Mouse (Mus musculus) midbrain, embryonic 14.5 days (tissue): ENCODE measurements at regions not wholly inside any gene's neighbourhood (a gene's known extent, or its start where the extent isn't known, plus 50 kb on each side); places are given as distances from the start of the nearest gene placed in this dataset.

Source experiments
- ATAC-seq: fragments of 200-750 bp; cut with Nextera tagmentation; 2 replicates; pipeline ENCODE4 v1.8.0; 2017; ENCODE audit warnings: moderate number of reproducible peaks, moderate library complexity; ENCODE audit not compliant: low FRiP score, low TSS enrichment
- DNase-seq: peaks from one replicate; pipeline ENCODE4 v3.0.0-alpha.2; 2015
- H3K27ac ChIP-seq: fragments of 300-500 bp; sonication (generic); replicated peaks from 2 replicates; pipeline ENCODE4 v1.5.1; 2014; ENCODE audit warnings: mild to moderate bottlenecking, low read depth, low read length, moderate library complexity
- H3K27me3 ChIP-seq: fragments of 300-500 bp; sonication (generic); 2 replicates; pipeline ENCODE4 v1.6.1; 2014; ENCODE audit warnings: low read length, control low read depth, mixed read lengths; ENCODE audit not compliant: control insufficient read depth, insufficient read depth
- H3K36me3 ChIP-seq: fragments of 300-500 bp; sonication (generic); 2 replicates; pipeline ENCODE4 v1.6.1; 2014; ENCODE audit warnings: low read length, control low read depth; ENCODE audit not compliant: control insufficient read depth, insufficient read depth
- H3K4me1 ChIP-seq: fragments of 300-500 bp; sonication (generic); 2 replicates; pipeline ENCODE4 v1.6.1; 2014; ENCODE audit warnings: mild to moderate bottlenecking, antibody characterized with exemption, low read length, control low read depth; ENCODE audit not compliant: control insufficient read depth, insufficient read depth
- H3K4me2 ChIP-seq: fragments of 300-500 bp; sonication (generic); 2 replicates; pipeline ENCODE4 v1.6.1; 2014; ENCODE audit warnings: mild to moderate bottlenecking, low read length, moderate library complexity
- H3K4me3 ChIP-seq: fragments of 300-500 bp; sonication (generic); replicated peaks from 2 replicates; pipeline ENCODE4 v1.5.1; 2014; ENCODE audit warnings: low read depth, low read length
- H3K9ac ChIP-seq: fragments of 300-500 bp; sonication (generic); replicated peaks from 2 replicates; pipeline ENCODE4 v1.6.1; 2014; ENCODE audit warnings: mild to moderate bottlenecking, low read length, moderate library complexity
- H3K9me3 ChIP-seq: fragments of 300-500 bp; sonication (generic); 2 replicates; pipeline ENCODE4 v1.6.1; 2016; ENCODE audit warnings: low read length, control low read depth, mixed read lengths; ENCODE audit not compliant: control insufficient read depth
- WGBS: fragments of 180-500 bp; shearing (Covaris S2); extraction: QIAGEN DNeasy Blood & Tissue Kit; methylation state at CpG from one replicate; pipeline ENCODE4 v1.1.7; 2014; 5-methylcytosine and 5-hydroxymethylcytosine counted together

DNA sequence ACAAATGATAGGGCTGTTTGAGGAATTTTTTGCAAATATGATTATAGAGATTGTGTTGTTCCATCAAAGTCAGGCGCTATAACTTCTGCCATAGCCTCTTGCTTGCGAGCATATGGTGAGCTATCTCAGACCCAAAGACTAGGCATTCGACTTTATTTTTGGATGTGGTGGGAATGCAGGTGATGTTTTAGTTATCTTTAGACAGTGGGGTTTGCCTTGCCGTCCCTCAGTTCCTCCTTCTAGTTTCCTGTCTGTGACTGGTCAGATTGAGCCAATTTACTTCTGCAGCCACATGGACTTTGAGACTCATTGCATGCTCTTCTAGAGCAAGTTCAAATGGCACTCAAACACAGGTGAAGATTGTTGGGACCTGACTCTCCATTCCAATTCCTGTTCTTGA lies 193.0 kb upstream of the Il12b start:
- Histone ChIP-seq H3K27me3 (no peaks in the 10 kb centered on the region), H3K4me1 (no peaks in the 10 kb centered on the region), H3K9ac (no peak overlapping the region), H3K4me3 (no peak overlapping the region), H3K4me2 (no peak overlapping the region), H3K9me3 (no peaks in the 10 kb centered on the region), H3K27ac (no peak overlapping the region), H3K36me3 (no peaks in the 10 kb centered on the region)
- DNase-seq: no peak
- ATAC-seq: no peak
- WGBS: 92% methylated on average over 4 of the region's 4 CpGs

DNA sequence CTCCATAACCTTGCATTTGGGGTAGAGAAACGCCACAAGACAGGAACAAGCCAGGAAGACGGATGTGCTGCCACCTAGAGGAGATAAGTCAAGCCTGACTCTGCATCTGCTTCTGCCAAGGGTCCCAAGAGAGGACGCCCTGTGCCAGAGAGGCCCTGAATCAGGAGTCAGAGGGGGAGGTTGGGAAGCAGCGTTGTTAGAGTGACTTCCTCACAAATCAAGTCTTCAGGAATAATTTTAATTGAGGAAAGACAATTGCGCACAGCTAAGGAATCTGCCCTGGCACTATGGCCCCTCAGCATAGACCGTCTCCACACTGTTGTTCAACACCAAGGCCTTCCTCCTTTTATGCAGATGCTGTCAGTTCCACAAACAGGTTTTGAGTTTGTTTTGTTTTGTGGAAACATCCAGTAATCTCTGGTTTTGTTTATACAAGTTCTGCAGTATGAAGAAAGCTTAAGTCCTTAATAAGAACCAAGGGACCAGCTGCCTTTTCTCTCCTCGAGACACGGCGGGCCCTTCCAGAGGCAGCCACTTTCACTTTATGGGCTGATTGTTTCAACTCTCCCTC lies 187.9 kb upstream of the Il12b start:
- DNase-seq (peak; percentile 73), ATAC-seq (no peak)
- Histone ChIP-seq H3K36me3 (no peaks in the 10 kb centered on the region), H3K9ac (no peak overlapping the region), H3K27ac (no peak overlapping the region), H3K4me3 (no peak overlapping the region), H3K4me2 (no peak overlapping the region), H3K9me3 (no peaks in the 10 kb centered on the region), H3K27me3 (no peaks in the 10 kb centered on the region), H3K4me1 (no peaks in the 10 kb centered on the region)
- 55% methylated on average over 9 of the region's 9 CpGs for WGBS

DNA sequence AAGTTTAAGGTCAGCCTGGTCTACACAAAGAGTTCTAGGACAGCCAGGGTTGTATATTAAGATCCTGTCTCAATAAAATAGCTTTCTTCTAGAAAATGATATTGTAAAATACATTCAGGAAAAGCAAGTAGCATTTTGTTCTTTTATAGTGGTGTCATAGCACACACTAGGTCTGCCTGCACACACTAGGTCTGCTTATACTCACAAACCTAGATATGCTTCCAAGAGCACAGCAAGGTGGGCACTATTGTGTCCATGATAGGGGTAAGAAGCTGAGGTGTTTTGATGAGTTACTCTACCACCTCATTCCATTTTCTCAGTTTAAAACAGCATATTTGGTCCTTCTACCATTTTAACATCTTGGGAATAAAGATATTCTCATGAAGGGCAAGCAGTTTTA lies 185.8 kb upstream of the Il12b start:
- H3K27me3 ChIP-seq: no peaks in the 10 kb centered on the region
- no peak overlapping the region for H3K4me2 ChIP-seq
- ATAC-seq: no peak
- H3K36me3 ChIP-seq: no peaks in the 10 kb centered on the region
- no peaks in the 10 kb centered on the region for H3K9me3 ChIP-seq
- no peak overlapping the region for H3K27ac ChIP-seq
- no peak overlapping the region for H3K4me3 ChIP-seq
- H3K9ac ChIP-seq: no peak overlapping the region
- no peak for DNase-seq
- H3K4me1 ChIP-seq: no peaks in the 10 kb centered on the region

DNA sequence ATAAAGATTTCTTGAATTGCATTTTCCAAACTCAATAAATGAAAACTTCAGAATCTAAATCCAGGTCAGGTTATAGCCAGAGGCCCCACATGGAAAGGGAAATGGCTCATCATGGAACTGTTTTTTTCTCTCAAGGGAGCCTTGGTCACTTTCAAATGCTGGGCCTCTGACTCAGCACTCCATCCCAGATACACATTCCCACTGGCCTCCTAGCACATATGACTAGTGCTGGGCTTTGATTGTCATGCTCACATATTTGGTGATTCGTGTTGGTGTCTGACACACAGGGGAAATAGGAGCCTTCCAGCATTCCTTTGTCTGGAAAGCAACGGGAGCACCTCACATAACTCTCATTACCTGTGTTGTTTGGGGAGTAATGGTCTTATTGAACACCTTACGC lies 183.5 kb upstream of the Il12b start:
- no peak overlapping the region for H3K9ac ChIP-seq
- no peaks in the 10 kb centered on the region for H3K9me3 ChIP-seq
- no peak overlapping the region for H3K4me2 ChIP-seq
- H3K36me3 ChIP-seq: no peaks in the 10 kb centered on the region
- 90% methylated on average over 3 of the region's 3 CpGs for WGBS
- H3K27ac ChIP-seq: no peak overlapping the region
- H3K4me1 ChIP-seq: no peaks in the 10 kb centered on the region
- H3K27me3 ChIP-seq: no peaks in the 10 kb centered on the region
- no peak for DNase-seq
- no peak for ATAC-seq
- H3K4me3 ChIP-seq: no peak overlapping the region

DNA sequence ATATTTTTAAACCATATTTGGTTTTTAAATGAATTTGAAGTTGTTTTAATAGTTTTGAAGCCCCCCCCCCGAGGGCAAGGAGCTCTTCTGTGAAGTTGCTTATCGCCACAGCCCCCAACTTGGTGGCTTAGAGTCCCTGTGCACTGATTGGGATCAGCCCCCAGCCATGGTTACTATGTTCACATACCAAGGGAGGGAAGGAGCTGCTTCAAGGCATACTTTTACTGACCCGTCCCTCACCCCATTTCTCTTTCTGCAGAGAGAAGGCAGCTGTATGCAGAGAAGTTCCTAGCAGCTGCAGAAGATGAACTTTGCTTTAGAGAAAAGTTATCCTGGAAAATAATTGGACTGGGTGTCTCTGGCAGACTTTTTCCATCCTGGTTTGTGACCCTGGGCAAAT lies 179.9 kb upstream of the Il12b start:
- no peak overlapping the region for H3K27ac ChIP-seq
- H3K4me1 ChIP-seq: no peaks in the 10 kb centered on the region
- H3K36me3 ChIP-seq: no peaks in the 10 kb centered on the region
- ATAC-seq: no peak
- no peaks in the 10 kb centered on the region for H3K27me3 ChIP-seq
- WGBS: 59% methylated on average over 3 of the region's 3 CpGs
- H3K9ac ChIP-seq: no peak overlapping the region
- no peak for DNase-seq
- no peak overlapping the region for H3K4me2 ChIP-seq
- no peaks in the 10 kb centered on the region for H3K9me3 ChIP-seq
- no peak overlapping the region for H3K4me3 ChIP-seq

DNA sequence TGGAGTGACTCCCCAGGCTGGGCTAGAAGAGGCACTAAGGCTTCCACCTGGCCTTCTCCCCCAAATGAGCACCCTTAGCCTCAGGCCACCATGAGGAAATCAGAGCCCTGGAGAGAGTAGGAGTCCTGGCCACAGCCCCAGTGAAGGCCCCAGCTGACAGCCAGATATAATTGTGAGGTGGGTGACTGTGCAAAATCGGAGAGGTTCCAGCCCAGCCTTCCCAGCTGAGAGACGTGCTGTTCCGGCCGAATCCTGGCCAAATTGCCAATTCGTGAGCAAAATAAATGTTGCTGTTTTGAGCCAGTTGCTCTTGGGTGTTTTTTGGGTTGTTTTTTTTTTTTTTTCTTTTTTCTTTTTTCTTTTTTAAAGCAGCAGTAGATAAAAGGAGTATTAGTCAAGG lies 169.9 kb upstream of the Il12b start:
- Histone ChIP-seq H3K4me2 (no peak overlapping the region), H3K9me3 (no peaks in the 10 kb centered on the region), H3K4me3 (no peak overlapping the region), H3K27ac (no peak overlapping the region), H3K4me1 (no peaks in the 10 kb centered on the region), H3K36me3 (no peaks in the 10 kb centered on the region), H3K9ac (no peak overlapping the region), H3K27me3 (no peaks in the 10 kb centered on the region)
- DNase-seq (no peak), ATAC-seq (no peak)
- 93% methylated on average over 5 of the region's 5 CpGs for WGBS

DNA sequence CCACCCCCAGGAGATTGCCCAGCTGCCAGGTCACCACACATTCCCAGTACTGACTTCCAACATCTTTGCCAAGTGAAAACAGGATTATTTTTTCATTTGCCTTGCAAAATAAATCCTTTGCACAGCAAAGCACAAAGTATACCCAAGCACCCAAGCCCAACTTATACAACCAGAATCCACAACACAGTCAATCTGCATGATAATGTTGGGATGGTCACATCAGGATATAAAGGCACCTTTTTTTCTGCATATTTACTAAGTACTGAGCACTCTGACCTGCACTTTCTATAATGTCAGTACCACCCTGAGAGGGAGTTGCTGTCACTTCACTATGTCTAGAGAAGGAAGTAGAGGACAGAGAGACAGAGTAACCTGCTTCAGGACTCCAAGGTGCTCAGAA lies 164.4 kb upstream of the Il12b start:
- ATAC-seq (no peak), DNase-seq (no peak)
- Histone ChIP-seq H3K36me3 (no peaks in the 10 kb centered on the region), H3K27ac (no peak overlapping the region), H3K4me1 (no peaks in the 10 kb centered on the region), H3K27me3 (no peaks in the 10 kb centered on the region), H3K9me3 (no peaks in the 10 kb centered on the region), H3K4me2 (no peak overlapping the region), H3K4me3 (no peak overlapping the region), H3K9ac (no peak overlapping the region)

DNA sequence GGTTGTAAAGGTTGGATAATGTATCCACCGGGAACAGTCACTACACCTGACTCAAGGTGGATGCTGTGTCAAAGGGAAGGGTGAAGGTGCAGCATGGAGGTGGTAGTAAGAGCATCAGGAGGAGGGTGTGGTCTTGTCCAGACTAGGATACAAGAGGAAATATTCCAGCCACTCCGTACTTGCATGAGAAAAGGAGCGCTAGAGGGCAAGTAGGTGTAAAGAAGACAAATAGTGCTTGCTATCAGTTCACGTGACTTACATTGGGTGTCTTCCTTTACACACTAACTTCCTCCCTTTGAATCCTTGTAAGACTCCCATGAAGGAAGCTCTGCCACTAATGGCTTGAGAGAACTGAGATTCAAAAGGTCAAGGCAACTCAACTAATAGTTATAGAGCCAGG lies 161.8 kb upstream of the Il12b start:
- H3K4me3 ChIP-seq: no peak overlapping the region
- no peak overlapping the region for H3K27ac ChIP-seq
- no peaks in the 10 kb centered on the region for H3K27me3 ChIP-seq
- DNase-seq (no peak), ATAC-seq (no peak)
- H3K4me1 ChIP-seq: no peaks in the 10 kb centered on the region
- no peaks in the 10 kb centered on the region for H3K36me3 ChIP-seq
- H3K4me2 ChIP-seq: no peak overlapping the region
- no peaks in the 10 kb centered on the region for H3K9me3 ChIP-seq
- 92% methylated on average over 4 of the region's 4 CpGs for WGBS
- H3K9ac ChIP-seq: no peak overlapping the region

DNA sequence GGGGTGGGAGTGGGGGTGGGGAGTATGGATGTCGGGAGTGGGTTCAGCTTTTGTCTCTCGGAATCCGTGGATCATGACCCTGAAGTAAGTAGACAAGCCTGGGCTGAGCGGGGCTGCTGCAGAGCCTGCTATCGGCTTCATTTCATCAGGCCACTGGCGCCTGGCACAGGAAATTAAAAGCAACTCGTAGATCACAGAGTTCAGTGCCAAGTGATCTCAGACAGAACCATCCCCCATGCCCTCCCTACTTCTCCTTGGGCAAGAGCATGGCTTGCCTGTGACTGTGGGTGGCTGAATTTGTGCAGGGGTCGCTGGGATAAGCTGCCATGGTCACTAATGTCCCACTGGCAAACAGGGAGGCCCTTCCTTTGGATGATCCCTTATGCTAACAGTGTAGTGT lies 161.3 kb upstream of the Il12b start:
- H3K4me2 ChIP-seq: no peak overlapping the region
- H3K4me3 ChIP-seq: no peak overlapping the region
- H3K27ac ChIP-seq: no peak overlapping the region
- H3K9ac ChIP-seq: no peak overlapping the region
- WGBS: 83% methylated on average over 8 of the region's 8 CpGs
- no peaks in the 10 kb centered on the region for H3K9me3 ChIP-seq
- no peak for ATAC-seq
- H3K27me3 ChIP-seq: no peaks in the 10 kb centered on the region
- no peaks in the 10 kb centered on the region for H3K4me1 ChIP-seq
- DNase-seq: no peak
- H3K36me3 ChIP-seq: no peaks in the 10 kb centered on the region
